Mouse (Mus musculus): ENCODE measurements around the gene Gckr.

DNA sequence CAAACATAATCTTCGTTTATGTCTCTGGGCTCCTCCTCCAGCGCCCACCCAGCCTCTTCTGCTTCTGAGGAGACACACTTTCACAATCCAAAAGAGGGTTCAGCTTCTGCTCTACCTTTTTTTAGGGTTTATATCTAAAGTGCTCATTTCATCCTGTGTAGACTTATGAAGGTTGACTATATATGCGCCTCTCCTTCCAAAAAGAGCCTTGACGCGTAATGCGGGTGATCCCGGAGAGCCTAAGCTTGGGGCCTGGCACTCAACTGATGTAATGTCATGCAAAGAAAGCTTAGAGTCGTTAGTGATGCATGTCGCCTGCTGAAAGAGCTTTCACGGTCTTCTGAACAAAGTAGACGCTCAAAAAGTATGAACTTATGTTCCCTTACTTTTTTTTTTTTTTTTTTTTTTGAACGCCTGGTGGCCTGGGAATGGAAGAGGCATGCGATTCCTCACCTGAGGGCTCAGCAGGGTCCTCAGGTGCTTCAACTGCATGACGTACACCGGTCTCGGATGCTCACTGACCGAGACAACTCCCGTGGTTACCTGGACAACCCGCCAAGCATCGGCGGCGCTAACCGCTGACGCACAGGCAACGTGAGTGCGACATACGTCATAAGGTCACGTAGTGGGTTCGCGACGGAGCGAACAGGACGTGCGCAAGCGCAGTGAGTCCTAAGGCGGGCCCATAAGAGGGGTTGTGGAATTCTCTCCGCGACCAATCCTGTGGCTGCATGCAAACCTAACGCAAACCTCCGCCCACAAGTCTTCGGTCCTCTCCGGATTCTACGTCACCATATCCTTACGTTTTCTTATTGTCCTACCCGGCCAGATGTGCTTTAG, 6.5 kb upstream of the Gckr start, which contains the start of gene Ift172:
- TF ChIP-seq POLR2A (IDR thresholded peaks at IDR 0.05; ENCODE audit: insufficient read length, low read depth) (peak; percentile 90), MYOD1 (IDR thresholded peaks at IDR 0.05; ENCODE audit: control insufficient read depth in 1 of 3, insufficient read length in 2 of 3, low read depth in 2 of 3) (peak in 1 of 3 experiments; percentile 4), TCF3 (IDR thresholded peaks at IDR 0.05; ENCODE audit: insufficient read length, low read depth) (no peak), USF1 (IDR thresholded peaks at IDR 0.05; ENCODE audit: low read depth) (peak; percentile 26), MAX (IDR thresholded peaks at IDR 0.05; ENCODE audit: low read depth) (no peak), SRF (IDR thresholded peaks at IDR 0.05; ENCODE audit: control insufficient read depth, insufficient read length, low read depth) (peak; percentile 76), MYOG (IDR thresholded peaks at IDR 0.05; ENCODE audit: control insufficient read depth in 1 of 3, insufficient read depth in 1 of 3, insufficient read length in 2 of 3, low read depth in 2 of 3) (no peak), REST (IDR thresholded peaks at IDR 0.05; ENCODE audit: insufficient read depth, insufficient read length) (no peak), TCF12 (IDR thresholded peaks at IDR 0.05; ENCODE audit: insufficient read depth, poor library complexity, severe bottlenecking) (no peak), E2F4 (IDR thresholded peaks at IDR 0.05; ENCODE audit: insufficient read depth) (no peak), POLR2AphosphoS2 (IDR thresholded peaks at IDR 0.05; ENCODE audit: insufficient read length, low read depth) (peak; percentile 90), CEBPB (IDR thresholded peaks at IDR 0.05; ENCODE audit: insufficient read depth, poor library complexity, severe bottlenecking) (peak; percentile 40; the same call in 1 of the 2 replicates)
